Mouse (Mus musculus) spleen, adult 2 months (tissue): ENCODE measurements around the gene Elfn2. TPM values are rescaled to one million over a fixed set of nuclear protein-coding genes. Genes with fewer than 3 reads are reported as not detected.

Source experiments
- DNase-seq, 2 experiments: peaks; one replicate each; pipeline versions ENCODE4 v3.0.0 to v3.0.0-alpha.2; 2012 to 2021; ENCODE audit warnings: low spot score in 2 of 2, low read depth in 1 of 2
- H3K27ac ChIP-seq: fragments of 200-500 bp; 2 replicates; pipeline ENCODE4 v1.5.1; 2012; ENCODE audit warnings: low read length, inconsistent platforms; ENCODE audit not compliant: insufficient read depth
- H3K27me3 ChIP-seq: fragments of 200-500 bp; 2 replicates; pipeline ENCODE4 v1.6.1; 2012; ENCODE audit warnings: mild to moderate bottlenecking, moderate library complexity, low read length, inconsistent platforms; ENCODE audit not compliant: control insufficient read depth, insufficient read depth
- H3K36me3 ChIP-seq: fragments of 200-500 bp; 2 replicates; pipeline ENCODE4 v1.6.1; 2012; ENCODE audit warnings: mild to moderate bottlenecking, low read length, inconsistent platforms; ENCODE audit not compliant: control insufficient read depth, insufficient read depth
- H3K4me1 ChIP-seq: fragments of 200-500 bp; 2 replicates; pipeline ENCODE4 v1.6.1; 2011; ENCODE audit warnings: inconsistent platforms; ENCODE audit not compliant: control insufficient read depth, insufficient read depth, insufficient read length
- H3K4me3 ChIP-seq: fragments of 200-500 bp; 2 replicates; pipeline ENCODE4 v1.5.1; 2011; ENCODE audit warnings: mild to moderate bottlenecking, inconsistent platforms; ENCODE audit not compliant: insufficient read depth, insufficient read length; ENCODE audit errors: extremely low read depth
- CTCF ChIP-seq: fragments of 200-500 bp; IDR thresholded peaks from 2 replicates; pipeline ENCODE4 v1.5.1; 2011; ENCODE audit warnings: mild to moderate bottlenecking, inconsistent platforms; ENCODE audit not compliant: insufficient read depth, insufficient read length, insufficient replicate concordance; ENCODE audit errors: extremely low read depth
- POLR2A ChIP-seq: fragments of 200-500 bp; IDR thresholded peaks from 2 replicates; pipeline ENCODE4 v1.6.1; 2011; ENCODE audit warnings: low read depth, low read length, inconsistent platforms
- WGBS: fragments of 180-500 bp; shearing (Covaris S2); methylation state at CpG from one replicate; pipeline ENCODE4 v1.1.7; 2018; 5-methylcytosine and 5-hydroxymethylcytosine counted together
- polyA plus RNA-seq: library from polyadenylated mRNA; depleted of rRNA; stranded (reverse); fragments of >200 nt; gene quantifications from 2 replicates; pipeline ENCODE4 v1.2.3, GENCODE M21; 2012

Elfn2 gene
- polyA plus RNA-seq, 1 experiment = 0.20 TPM

DNA sequence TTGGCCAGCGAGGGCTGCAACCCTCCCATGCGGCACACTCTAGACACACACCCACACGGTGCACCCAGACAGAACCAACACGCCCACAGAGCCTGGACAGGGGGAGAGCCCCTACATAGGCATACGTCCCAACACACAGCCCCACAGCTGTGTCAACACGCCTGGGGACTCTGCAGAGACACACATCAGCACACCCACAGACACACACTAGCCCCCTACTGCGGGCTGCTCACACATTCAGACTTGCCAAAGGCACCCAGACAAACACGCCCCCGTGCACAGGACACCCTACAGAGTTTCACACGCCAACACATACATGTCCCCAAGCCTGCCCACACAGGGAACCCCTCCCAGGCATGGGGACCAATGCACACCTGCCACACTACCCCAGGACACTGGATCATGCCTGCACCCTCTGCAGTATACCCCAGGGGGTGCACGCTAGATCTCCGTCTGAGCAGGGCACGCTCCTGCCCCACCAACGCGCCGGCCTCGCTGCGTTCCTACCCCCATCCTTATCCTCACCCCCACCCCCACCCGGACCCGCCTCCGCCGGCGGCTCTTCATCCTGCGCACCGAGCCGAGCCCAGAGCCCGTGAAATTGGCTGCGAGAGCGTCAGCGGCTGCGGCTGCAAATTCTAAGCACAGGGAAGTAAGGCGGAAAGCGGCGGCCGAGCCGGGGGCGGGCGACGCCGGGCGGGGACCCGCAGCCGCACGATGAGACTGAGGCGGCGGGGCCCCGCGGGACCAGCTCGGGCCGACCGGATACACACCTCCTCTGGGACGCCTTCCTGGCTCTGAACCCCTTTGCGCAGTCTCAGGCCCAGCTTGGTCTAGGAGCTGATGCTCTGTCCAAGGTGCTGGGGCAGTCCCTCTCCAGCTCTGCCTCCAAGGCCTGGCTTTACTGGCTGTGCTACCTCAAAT is 6.0 kb downstream of the Elfn2 start:
- DNase-seq = peak in 1 of 2 experiments; percentile 57
- no peaks in the 10 kb centered on the region for H3K36me3 ChIP-seq
- WGBS = 7% methylated on average over 53 of the region's 53 CpGs
- TF ChIP-seq POLR2A (no peak), CTCF (no peak)
- peaks cover 6% of the 10 kb centered on the region for H3K27me3 ChIP-seq
- no peak overlapping the region for H3K4me3 ChIP-seq
- H3K27ac ChIP-seq = no peak overlapping the region
- H3K4me1 ChIP-seq = peaks cover 8% of the 10 kb centered on the region; the same call in 1 of the 2 replicates

- Histone ChIP-seq H3K27me3 (peaks cover 1% of the 10 kb centered on the region), H3K27ac (no peak overlapping the region)
- 62% methylated on average over 7 of the region's 7 CpGs for WGBS
Measured at GRCm38 (mm10) chr15:78711935-78712334, 6.6 kb downstream of the Elfn2 start.

GRCm38 (mm10) chr15:78710634-78711033 is 7.9 kb downstream of the Elfn2 start:
- H3K27ac ChIP-seq = no peak overlapping the region
- H3K27me3 ChIP-seq = no peaks in the 10 kb centered on the region; the same call in 1 of the 2 replicates
- TF ChIP-seq POLR2A = no peak
- TF ChIP-seq CTCF = no peak
- WGBS = 40% methylated on average over 6 of the region's 6 CpGs
- DNase-seq = no peak
- no peak overlapping the region for H3K4me3 ChIP-seq
- H3K36me3 ChIP-seq = no peaks in the 10 kb centered on the region
- H3K4me1 ChIP-seq = peaks cover 8% of the 10 kb centered on the region; the same call in 1 of the 2 replicates

More at GRCm38 (mm10) chr15:78711935-78712334, 6.6 kb downstream of the Elfn2 start:
- H3K4me1 ChIP-seq = peaks cover 8% of the 10 kb centered on the region; the same call in 1 of the 2 replicates
- H3K4me3 ChIP-seq = no peak overlapping the region
- H3K36me3 ChIP-seq = no peaks in the 10 kb centered on the region
- DNase-seq = no peak
- TF ChIP-seq POLR2A = no peak
- no peak for TF ChIP-seq CTCF

- peaks cover 8% of the 10 kb centered on the region; the same call in 1 of the 2 replicates for H3K4me1 ChIP-seq
- WGBS = 46% methylated on average over 7 of the region's 7 CpGs
- H3K27me3 ChIP-seq = no peaks in the 10 kb centered on the region; the same call in 1 of the 2 replicates
- H3K36me3 ChIP-seq = no peaks in the 10 kb centered on the region
- TF ChIP-seq CTCF (no peak), POLR2A (no peak)
- DNase-seq = no peak
- no peak overlapping the region for H3K27ac ChIP-seq
- H3K4me3 ChIP-seq = no peak overlapping the region
Measured at GRCm38 (mm10) chr15:78709767-78710166, 8.8 kb downstream of the Elfn2 start.

DNA sequence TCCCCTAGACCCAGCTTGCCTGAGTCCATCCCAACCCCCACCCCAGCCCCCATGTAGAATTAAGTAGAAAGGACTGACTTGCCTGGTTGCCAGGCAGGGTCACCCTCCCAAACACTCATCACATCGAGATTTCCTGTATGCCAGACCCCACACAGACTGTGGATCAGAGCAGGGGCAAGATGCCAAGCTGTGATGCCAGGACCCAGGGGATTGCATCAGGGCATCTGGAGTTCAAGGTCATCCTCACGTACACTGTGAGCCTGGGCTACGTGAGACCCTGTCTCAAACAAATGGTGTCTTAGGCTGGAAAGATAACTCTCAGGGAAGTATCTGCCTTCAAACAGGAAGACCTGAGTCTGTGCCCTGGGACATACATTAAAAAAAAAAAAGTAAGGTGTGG is 11.9 kb downstream of the Elfn2 start:
- Histone ChIP-seq H3K36me3 (no peaks in the 10 kb centered on the region), H3K4me3 (no peak overlapping the region), H3K4me1 (no peaks in the 10 kb centered on the region), H3K27ac (no peak overlapping the region), H3K27me3 (no peaks in the 10 kb centered on the region; the same call in 1 of the 2 replicates)
- WGBS = 55% methylated on average over 3 of the region's 3 CpGs
- TF ChIP-seq POLR2A (no peak), CTCF (no peak)
- no peak for DNase-seq

GRCm38 (mm10) chr15:78704824-78705223 is 13.7 kb downstream of the Elfn2 start:
- no peaks in the 10 kb centered on the region for H3K27me3 ChIP-seq
- 57% methylated on average over 4 of the region's 4 CpGs for WGBS

GRCm38 (mm10) chr15:78704007-78704406 is 14.6 kb downstream of the Elfn2 start:
- Histone ChIP-seq H3K27ac (no peak overlapping the region), H3K4me3 (no peak overlapping the region), H3K4me1 (no peaks in the 10 kb centered on the region), H3K27me3 (no peaks in the 10 kb centered on the region), H3K36me3 (no peaks in the 10 kb centered on the region)
- no peak for DNase-seq
- 85% methylated on average over 3 of the region's 3 CpGs for WGBS
- TF ChIP-seq POLR2A (no peak), CTCF (no peak)

More at GRCm38 (mm10) chr15:78704824-78705223, 13.7 kb downstream of the Elfn2 start:
- Histone ChIP-seq H3K4me1 (no peaks in the 10 kb centered on the region), H3K36me3 (no peaks in the 10 kb centered on the region), H3K4me3 (no peak overlapping the region), H3K27ac (no peak overlapping the region)
- no peak for DNase-seq
- TF ChIP-seq CTCF (no peak), POLR2A (no peak)
